Mouse (Mus musculus): Measurements from ENCODE around the gene Krt6a. TPM values are rescaled to one million over a fixed set of nuclear protein-coding genes. Genes with fewer than 3 reads are reported as not detected.

Gene Krt6a
- not detected in 2 replicates for polyA plus RNA-seq (2016; fragmentation: Nextera tagmentation; extraction: Ambion mirVana)

DNA sequence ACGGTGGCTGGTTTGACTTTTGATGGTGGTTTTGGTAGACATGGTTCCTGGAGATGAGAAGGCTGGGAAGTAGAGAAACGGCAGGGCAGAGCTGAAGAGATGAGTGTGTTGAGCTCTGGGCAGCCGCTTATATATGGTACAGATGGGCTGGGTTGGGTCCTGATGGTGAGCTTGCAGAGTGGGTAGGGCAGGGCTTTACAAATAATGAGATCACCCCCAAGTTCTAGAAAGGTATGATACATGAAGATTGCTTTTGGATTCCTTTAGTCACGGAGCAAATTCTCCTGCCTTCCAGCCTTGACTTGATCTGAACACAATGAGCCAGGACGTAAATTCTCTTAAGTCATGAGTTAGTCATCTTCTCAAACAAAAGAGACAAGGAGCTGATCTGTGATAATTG, at the start of gene Krt6a:
Krt6a (minus strand) TSS at position 101 of the 400 bp plus-strand sequence.
- Histone ChIP-seq H3K9ac (no peak within 1 kb of the TSS), H3K4me2 (no peak within 1 kb of the TSS), H3K4me3 (no peak within 1 kb of the TSS), H3K36me3 (no peaks in the 10 kb centered on the region), H3K9me3 (replicated peaks) (no peaks in the 10 kb centered on the region), H3K4me1 (no peaks in the 10 kb centered on the region), H3K27ac (no peak within 1 kb of the TSS), H3K27me3 (replicated peaks) (no peaks in the 10 kb centered on the region)
- 61% methylated on average over 5 of the region's 5 CpGs for WGBS (ENCODE audit: insufficient replicate concordance)
- ATAC-seq, result no peak

DNA sequence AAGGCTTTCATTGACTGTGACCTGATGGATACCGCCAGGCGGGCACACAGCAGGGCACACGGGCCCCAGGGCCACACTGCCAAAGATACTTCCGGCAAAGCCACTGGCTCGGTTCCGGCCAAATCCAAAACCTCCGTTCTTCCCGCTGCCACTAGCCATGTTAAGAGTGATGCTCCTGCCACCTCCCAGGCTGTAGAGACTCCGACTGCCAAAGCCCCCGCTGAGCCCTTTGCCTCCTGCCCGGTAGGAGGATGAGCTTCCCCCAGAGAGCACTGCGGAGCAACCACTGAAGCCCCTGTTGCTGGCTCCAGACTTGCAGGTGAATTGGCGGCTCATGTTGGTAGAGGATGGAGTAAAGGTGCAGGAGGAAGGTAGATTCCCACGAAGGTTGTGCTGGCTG, 48.6 kb upstream of the Krt6a start, which contains the start of gene Krt71:
Krt71 (minus strand) TSS at position 399 of the 400 bp plus-strand sequence.
- Histone ChIP-seq H3K27ac (no peak within 1 kb of the TSS), H3K27me3 (replicated peaks) (0 out of 2 replicates have a peak, but pooled peaks cover 12% of the 10 kb centered on the region), H3K4me3 (no peak within 1 kb of the TSS), H3K4me2 (no peak within 1 kb of the TSS), H3K4me1 (no peaks in the 10 kb centered on the region), H3K36me3 (no peaks in the 10 kb centered on the region), H3K9me3 (replicated peaks) (no peaks in the 10 kb centered on the region), H3K9ac (no peak within 1 kb of the TSS)
- WGBS (ENCODE audit: insufficient replicate concordance), result 41% methylated on average over 14 of the region's 14 CpGs
- no peak for ATAC-seq

DNA sequence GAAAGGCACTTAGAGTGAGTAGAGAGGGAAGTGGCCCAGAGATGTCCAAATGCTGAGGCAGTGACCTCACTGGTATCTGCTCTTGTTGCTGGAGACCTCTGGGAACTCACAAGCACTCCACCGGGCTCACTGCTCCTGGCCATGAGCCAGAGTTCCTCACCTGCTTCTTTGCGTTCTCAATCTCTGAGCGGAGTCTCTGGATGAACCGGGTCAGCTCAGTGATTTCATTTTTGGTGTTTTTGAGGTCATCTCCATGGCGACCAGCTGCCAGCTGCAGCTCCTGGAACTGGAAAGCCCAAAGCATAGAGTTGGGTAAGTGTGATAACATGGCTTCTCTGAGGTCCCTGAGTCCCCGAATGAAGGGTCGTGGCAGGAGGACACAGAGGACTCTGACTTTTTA, 43.7 kb upstream of the Krt6a start:
- 68% methylated on average over 7 of the region's 7 CpGs for WGBS (ENCODE audit: insufficient replicate concordance)
- no peak overlapping the region for H3K27ac ChIP-seq
- H3K4me2 ChIP-seq, result no peak overlapping the region
- ATAC-seq, result no peak
- no peaks in the 10 kb centered on the region for H3K36me3 ChIP-seq
- no peaks in the 10 kb centered on the region for H3K9me3 ChIP-seq (replicated peaks)
- 0 out of 2 replicates have a peak, but pooled peaks cover 10% of the 10 kb centered on the region for H3K27me3 ChIP-seq (replicated peaks)
- no peaks in the 10 kb centered on the region for H3K4me1 ChIP-seq
- no peak overlapping the region for H3K4me3 ChIP-seq
- no peak overlapping the region for H3K9ac ChIP-seq

DNA sequence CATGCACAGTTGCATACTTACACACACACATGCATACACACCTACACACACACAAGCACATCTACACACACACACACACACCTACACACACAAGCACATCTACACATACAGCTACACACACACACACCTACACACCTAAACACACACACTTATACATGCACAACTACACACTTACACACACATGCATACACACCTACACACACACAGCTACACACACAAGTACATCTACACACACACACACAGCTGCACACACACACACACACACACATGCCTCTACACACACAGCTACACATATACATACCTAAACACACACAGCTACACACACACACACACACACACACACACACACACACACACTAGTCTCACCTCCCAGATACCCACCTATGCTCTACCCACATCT, 36.5 kb upstream of the Krt6a start:
- Histone ChIP-seq H3K4me3 (no peak overlapping the region), H3K4me2 (no peak overlapping the region), H3K4me1 (no peaks in the 10 kb centered on the region), H3K9me3 (replicated peaks) (no peaks in the 10 kb centered on the region), H3K27ac (no peak overlapping the region), H3K9ac (no peak overlapping the region), H3K27me3 (replicated peaks) (no peaks in the 10 kb centered on the region), H3K36me3 (no peaks in the 10 kb centered on the region)
- ATAC-seq, result no peak

DNA sequence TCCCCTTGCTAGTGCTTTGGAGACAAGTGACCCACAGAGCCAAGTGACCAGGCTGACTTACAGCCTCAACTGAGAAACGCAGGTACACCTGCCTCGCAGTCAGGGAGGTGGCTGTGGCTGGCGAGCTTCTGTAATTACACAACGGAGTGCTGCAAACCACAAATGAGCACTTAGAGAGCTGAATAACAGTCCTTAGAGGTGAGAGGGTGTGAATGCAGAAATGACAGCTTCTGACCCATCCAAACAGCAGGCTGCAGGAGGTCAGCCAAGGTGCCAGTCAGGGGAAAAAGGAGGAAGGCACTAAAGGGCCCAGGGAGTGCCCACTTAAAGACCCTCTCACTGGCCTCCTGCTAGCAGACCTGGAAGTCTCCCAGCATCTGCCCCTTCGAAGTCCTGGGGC, 30.6 kb upstream of the Krt6a start:
- no peak overlapping the region for H3K4me3 ChIP-seq
- no peak overlapping the region for H3K9ac ChIP-seq
- H3K36me3 ChIP-seq, result no peaks in the 10 kb centered on the region
- no peak overlapping the region for H3K27ac ChIP-seq
- WGBS (ENCODE audit: insufficient replicate concordance), result 30% methylated on average over 5 of the region's 5 CpGs
- no peaks in the 10 kb centered on the region for H3K9me3 ChIP-seq (replicated peaks)
- no peaks in the 10 kb centered on the region for H3K4me1 ChIP-seq
- no peak overlapping the region for H3K4me2 ChIP-seq
- no peak for ATAC-seq
- no peaks in the 10 kb centered on the region for H3K27me3 ChIP-seq (replicated peaks)

DNA sequence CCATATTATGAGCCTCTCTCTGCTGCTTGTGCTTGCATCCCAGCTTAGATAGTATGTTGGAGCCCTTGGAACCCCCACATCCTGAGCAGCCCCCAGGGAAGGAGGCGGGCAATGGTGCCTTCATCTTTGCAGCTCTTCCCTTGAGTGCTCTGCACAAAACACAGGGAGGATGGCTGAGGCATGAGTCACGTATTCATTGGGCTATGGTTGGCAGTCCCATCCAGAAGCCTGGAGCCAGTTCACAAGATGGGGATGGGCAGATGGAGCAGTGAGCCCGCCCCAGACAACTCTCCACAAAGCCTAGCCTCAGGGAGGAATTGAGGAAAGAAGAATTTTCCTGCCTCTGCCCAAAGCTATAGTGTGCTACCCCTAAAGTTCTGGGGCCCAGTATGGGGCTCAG, 21.7 kb upstream of the Krt6a start:
- H3K36me3 ChIP-seq, result no peaks in the 10 kb centered on the region
- no peak overlapping the region for H3K27ac ChIP-seq
- no peak for ATAC-seq
- H3K4me2 ChIP-seq, result no peak overlapping the region
- H3K4me3 ChIP-seq, result no peak overlapping the region
- H3K27me3 ChIP-seq (replicated peaks), result 0 out of 2 replicates have a peak, but pooled peaks cover 5% of the 10 kb centered on the region
- H3K9me3 ChIP-seq (replicated peaks), result no peaks in the 10 kb centered on the region
- H3K9ac ChIP-seq, result no peak overlapping the region
- H3K4me1 ChIP-seq, result no peaks in the 10 kb centered on the region
- WGBS (ENCODE audit: insufficient replicate concordance), result 42% methylated on average over 3 of the region's 3 CpGs

DNA sequence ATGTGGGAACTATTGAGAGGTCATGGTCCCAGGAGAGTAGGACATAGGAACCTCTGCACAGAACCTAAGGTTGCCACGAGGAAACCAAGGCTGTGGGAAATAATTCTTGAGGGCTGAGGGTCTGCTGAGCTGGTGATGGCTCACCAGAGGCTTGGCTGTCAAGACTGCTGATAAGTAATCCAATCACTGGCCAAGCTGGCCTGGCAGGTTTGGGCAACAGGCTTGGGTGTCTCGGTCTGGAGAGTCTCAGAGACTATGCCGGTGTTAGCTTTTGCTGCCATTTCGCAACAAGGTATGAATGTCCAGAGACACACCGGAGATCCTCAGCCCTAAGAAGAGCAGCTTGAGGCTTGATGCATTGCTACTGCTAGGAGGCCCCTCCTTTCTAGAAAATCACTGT, 20.2 kb upstream of the Krt6a start:
- no peak overlapping the region for H3K4me2 ChIP-seq
- no peak for ATAC-seq
- WGBS (ENCODE audit: insufficient replicate concordance), result 61% methylated on average over 5 of the region's 5 CpGs
- 0 out of 2 replicates have a peak, but pooled peaks cover 5% of the 10 kb centered on the region for H3K27me3 ChIP-seq (replicated peaks)
- H3K4me1 ChIP-seq, result no peaks in the 10 kb centered on the region
- no peaks in the 10 kb centered on the region for H3K36me3 ChIP-seq
- no peak overlapping the region for H3K9ac ChIP-seq
- no peak overlapping the region for H3K4me3 ChIP-seq
- no peaks in the 10 kb centered on the region for H3K9me3 ChIP-seq (replicated peaks)
- H3K27ac ChIP-seq, result no peak overlapping the region

DNA sequence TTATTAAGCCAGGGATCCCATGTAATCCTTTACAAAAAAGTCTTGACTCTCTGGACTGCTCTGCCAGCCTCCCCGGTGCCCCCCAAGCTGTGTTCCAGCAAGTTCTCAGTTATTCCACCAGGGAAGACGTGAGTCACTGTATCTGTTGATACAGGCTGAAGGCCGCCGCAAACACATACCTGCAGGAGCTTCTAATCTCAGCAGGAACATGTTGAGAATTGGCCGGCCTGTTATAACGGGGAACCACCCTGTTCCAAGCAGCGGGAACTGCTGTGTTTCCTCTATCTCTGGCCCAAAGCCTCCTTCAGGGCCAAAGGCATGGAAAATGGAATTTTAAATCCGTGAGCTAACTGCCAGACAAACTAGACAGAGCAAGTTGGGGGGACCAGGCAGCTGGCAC, 19.6 kb upstream of the Krt6a start:
- no peak overlapping the region for H3K9ac ChIP-seq
- no peak overlapping the region for H3K27ac ChIP-seq
- ATAC-seq, result no peak
- H3K27me3 ChIP-seq (replicated peaks), result 0 out of 2 replicates have a peak, but pooled peaks cover 5% of the 10 kb centered on the region
- no peaks in the 10 kb centered on the region for H3K4me1 ChIP-seq
- 56% methylated on average over 8 of the region's 8 CpGs for WGBS (ENCODE audit: insufficient replicate concordance)
- H3K4me2 ChIP-seq, result no peak overlapping the region
- H3K4me3 ChIP-seq, result no peak overlapping the region
- H3K9me3 ChIP-seq (replicated peaks), result no peaks in the 10 kb centered on the region
- no peaks in the 10 kb centered on the region for H3K36me3 ChIP-seq

DNA sequence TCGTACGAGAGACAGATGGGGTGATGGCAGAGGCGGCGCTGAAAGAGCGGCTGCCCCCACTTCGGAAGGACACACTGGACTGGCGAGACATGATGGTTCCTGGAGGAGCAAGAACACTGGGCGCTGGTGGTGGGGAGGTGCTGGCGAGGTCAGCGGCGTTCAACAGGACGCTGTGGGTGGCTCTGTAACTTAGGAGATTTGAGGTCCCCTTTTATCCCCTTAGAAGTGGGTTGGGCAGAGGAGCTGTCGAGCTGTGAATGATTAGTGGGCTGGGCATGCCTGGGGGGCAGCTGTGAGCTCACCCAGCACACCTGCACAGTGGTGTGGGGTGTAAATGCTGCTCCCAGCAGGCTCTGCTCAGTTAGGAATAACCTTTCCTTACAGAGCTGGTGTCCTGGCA, 18.6 kb upstream of the Krt6a start, which contains the start of gene Krt5:
Krt5 (minus strand) TSS at position 179 of the 400 bp plus-strand sequence.
- no peaks in the 10 kb centered on the region for H3K9me3 ChIP-seq (replicated peaks)
- H3K27me3 ChIP-seq (replicated peaks), result 0 out of 2 replicates have a peak, but pooled peaks cover 8% of the 10 kb centered on the region
- H3K4me2 ChIP-seq, result no peak within 1 kb of the TSS
- H3K9ac ChIP-seq, result no peak within 1 kb of the TSS
- no peaks in the 10 kb centered on the region for H3K36me3 ChIP-seq
- H3K4me1 ChIP-seq, result no peaks in the 10 kb centered on the region
- ATAC-seq, result no peak
- no peak within 1 kb of the TSS for H3K27ac ChIP-seq
- 73% methylated on average over 13 of the region's 13 CpGs for WGBS (ENCODE audit: insufficient replicate concordance)
- H3K4me3 ChIP-seq, result no peak within 1 kb of the TSS

DNA sequence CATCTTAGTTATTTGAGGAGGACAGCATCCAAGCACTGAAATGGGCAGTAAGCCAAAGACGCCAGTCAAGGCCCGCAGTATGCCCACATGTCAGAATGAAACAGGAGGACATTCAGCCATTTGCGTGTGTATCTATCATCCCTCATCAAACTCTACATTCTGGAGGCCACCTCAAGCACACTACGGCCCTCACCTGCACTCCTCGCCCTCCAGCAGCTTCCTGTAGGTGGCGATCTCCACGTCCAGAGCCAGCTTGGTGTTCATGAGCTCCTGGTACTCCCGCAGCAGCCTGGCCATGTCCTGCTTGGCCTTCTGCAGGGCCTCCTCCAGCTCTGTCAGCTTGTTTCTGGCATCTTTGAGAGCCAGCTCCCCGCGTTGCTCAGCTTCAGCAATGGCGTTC, 14.6 kb upstream of the Krt6a start:
- no peak for ATAC-seq
- Histone ChIP-seq H3K9me3 (replicated peaks) (no peaks in the 10 kb centered on the region), H3K4me2 (no peak overlapping the region), H3K4me1 (no peaks in the 10 kb centered on the region), H3K4me3 (no peak overlapping the region), H3K36me3 (no peaks in the 10 kb centered on the region), H3K27me3 (replicated peaks) (peaks cover 8% of the 10 kb centered on the region), H3K9ac (no peak overlapping the region), H3K27ac (no peak overlapping the region)
- WGBS (ENCODE audit: insufficient replicate concordance), result 50% methylated on average over 11 of the region's 11 CpGs

DNA sequence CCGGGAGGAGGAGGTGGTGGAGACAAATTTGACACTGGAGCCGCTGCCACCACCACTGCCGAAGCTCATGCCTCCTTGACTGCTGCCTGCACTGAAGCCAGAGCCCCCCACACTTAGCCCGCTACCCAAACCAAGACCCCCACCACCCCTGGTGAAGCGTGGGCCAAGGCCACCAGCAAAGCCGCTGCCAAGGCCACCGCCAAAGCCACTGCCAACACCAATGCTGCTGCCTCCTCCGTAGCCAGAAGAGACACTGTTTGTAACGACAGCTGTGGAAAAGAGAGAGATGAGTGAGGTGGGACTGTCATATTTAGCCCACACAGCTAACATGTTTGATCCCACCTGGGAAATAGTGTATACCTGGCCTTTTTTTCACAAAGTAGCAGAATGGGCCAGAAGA, 13.3 kb upstream of the Krt6a start:
- WGBS (ENCODE audit: insufficient replicate concordance), result 63% methylated on average over 9 of the region's 9 CpGs
- H3K9ac ChIP-seq, result no peak overlapping the region
- H3K4me1 ChIP-seq, result no peaks in the 10 kb centered on the region
- no peak overlapping the region for H3K4me3 ChIP-seq
- no peaks in the 10 kb centered on the region for H3K9me3 ChIP-seq (replicated peaks)
- no peaks in the 10 kb centered on the region for H3K36me3 ChIP-seq
- peaks cover 3% of the 10 kb centered on the region for H3K27me3 ChIP-seq (replicated peaks)
- H3K27ac ChIP-seq, result no peak overlapping the region
- H3K4me2 ChIP-seq, result no peak overlapping the region
- ATAC-seq, result no peak

DNA sequence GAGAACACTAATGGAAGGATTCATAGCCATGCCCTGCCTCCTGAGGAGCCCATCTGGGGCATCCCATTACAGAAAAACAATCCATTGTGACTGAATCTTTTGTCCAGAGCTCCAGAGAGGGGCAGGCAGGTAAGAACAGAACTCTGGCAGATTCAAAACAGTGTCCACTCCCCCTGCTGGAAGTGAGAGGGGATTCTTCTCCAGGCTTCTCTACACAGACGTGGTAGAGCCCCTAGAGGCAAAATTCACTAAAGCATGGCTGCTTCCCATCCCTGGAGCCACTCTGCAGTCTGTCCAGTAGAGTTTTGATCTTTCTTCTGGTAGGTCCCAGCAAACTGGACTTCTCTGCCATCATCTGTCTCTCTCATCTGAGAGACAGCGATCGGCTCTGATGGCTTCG, 10.0 kb upstream of the Krt6a start:
- no peak overlapping the region for H3K9ac ChIP-seq
- H3K4me1 ChIP-seq, result no peaks in the 10 kb centered on the region
- no peak overlapping the region for H3K27ac ChIP-seq
- H3K36me3 ChIP-seq, result no peaks in the 10 kb centered on the region
- ATAC-seq, result no peak
- no peak overlapping the region for H3K4me3 ChIP-seq
- no peaks in the 10 kb centered on the region for H3K9me3 ChIP-seq (replicated peaks)
- 59% methylated on average over 4 of the region's 4 CpGs for WGBS (ENCODE audit: insufficient replicate concordance)
- no peak overlapping the region for H3K4me2 ChIP-seq
- peaks cover 3% of the 10 kb centered on the region for H3K27me3 ChIP-seq (replicated peaks)

DNA sequence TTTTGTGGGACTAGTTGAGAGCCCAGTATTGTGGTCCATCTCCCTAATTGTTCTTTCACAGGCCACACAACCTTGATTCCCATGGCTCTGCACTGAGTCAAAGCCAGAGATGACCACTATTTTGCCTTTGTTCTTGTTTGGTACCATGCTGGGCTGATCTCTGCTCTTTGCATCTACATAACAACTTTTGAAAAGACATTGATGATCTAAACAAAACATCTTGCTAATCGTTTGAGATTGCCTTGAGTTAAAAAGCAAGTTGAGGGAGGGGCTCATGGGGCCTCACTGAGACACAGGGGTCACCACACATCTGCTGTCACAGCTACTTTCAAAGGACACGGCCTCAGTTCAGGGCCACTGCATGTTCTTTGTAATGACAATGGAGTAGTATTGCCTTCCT, 8.3 kb upstream of the Krt6a start:
- H3K36me3 ChIP-seq, result no peaks in the 10 kb centered on the region
- no peak overlapping the region for H3K4me3 ChIP-seq
- H3K27ac ChIP-seq, result no peak overlapping the region
- H3K27me3 ChIP-seq (replicated peaks), result no peaks in the 10 kb centered on the region; the same call in none of the 2 replicates
- H3K9me3 ChIP-seq (replicated peaks), result no peaks in the 10 kb centered on the region
- H3K4me1 ChIP-seq, result no peaks in the 10 kb centered on the region
- ATAC-seq, result no peak
- WGBS (ENCODE audit: insufficient replicate concordance), result 41% methylated on average over 2 of the region's 2 CpGs
- H3K4me2 ChIP-seq, result no peak overlapping the region
- no peak overlapping the region for H3K9ac ChIP-seq
